Mouse (Mus musculus) lung, postnatal 36 days (tissue): ENCODE data around the gene Ccdc57.
"Not testable (repeated sequence)": the region's sequence is repeated elsewhere in the genome, so short reads cannot be mapped to it uniquely, and the experiment has no call there.

ENCODE experiments used
- DNase-seq: peaks from one replicate; pipeline ENCODE4 v3.0.0; 2022; ENCODE audit warnings: mixed read lengths

Gene Ccdc57

DNA sequence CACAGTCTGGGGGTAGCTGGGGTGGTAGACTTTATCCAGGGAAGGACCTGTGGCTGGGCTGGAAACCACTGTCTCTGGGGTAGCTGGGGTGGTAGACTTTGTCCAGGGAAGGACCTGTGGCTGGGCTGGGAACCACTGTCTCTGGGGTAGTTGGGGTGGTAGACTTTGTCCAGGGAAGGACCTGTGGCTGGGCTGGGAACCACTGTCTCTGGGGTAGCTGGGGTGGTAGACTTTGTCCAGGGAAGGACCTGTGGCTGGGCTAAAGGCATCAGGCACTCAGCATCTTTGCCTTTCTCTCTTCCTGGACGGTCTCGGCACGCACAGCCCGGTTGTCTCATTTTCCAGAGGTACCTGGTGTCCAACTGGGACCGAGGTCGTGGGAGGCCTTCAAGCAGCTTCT is 151.3 kb downstream of the Ccdc57 start:
- not testable (repeated sequence) for DNase-seq

GRCm38 (mm10) chr11:120779876-120780275 is 152.8 kb downstream of the Ccdc57 start:
- DNase-seq: no peak

DNA sequence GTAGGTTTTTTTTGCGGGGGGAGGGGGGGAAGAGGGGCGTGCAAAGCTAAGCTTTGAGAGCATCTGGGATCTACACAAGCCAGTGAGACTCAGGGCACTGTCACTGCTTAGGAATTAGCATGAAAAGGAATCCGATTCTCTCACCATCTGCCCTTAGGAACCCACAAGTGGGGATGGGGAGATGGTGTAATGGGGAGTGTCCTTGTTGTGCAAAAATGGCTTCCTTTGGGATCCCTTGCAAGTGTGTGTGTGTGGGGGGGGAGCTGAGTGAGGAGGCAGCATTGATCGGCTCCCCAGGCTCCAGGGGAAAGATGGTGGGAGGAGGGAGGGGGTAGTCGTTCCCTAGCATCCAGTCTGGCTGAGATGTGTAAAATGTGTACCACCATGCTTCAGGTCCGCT is 155.5 kb downstream of the Ccdc57 start:
- no peak for DNase-seq
